Mouse (Mus musculus) C2C12 (cell line): ENCODE measurements around the gene Plxdc1.
A peak's percentile ranks its signal among the peaks of the same experiment; 100 is the strongest.

Experiments
- CEBPB ChIP-seq: IDR thresholded peaks from one replicate; pipeline ENCODE4 v1.6.1; 2011; ENCODE audit warnings: low read depth, mild to moderate bottlenecking, control low read depth, moderate library complexity
- CTCF ChIP-seq: IDR thresholded peaks from one replicate; pipeline ENCODE4 v1.5.1; 2011; ENCODE audit not compliant: control insufficient read depth, insufficient read depth, insufficient read length
- FOSL1 ChIP-seq: IDR thresholded peaks from one replicate; pipeline ENCODE4 v1.8.0; 2011; ENCODE audit warnings: mild to moderate bottlenecking, low read length; ENCODE audit not compliant: poor library complexity, insufficient read depth, severe bottlenecking
- MAX ChIP-seq: IDR thresholded peaks from one replicate; pipeline ENCODE4 v1.6.1; 2011; ENCODE audit warnings: mild to moderate bottlenecking, control low read depth
- MYOD1 ChIP-seq: IDR thresholded peaks from one replicate; pipeline ENCODE4 v1.6.1; 2011; ENCODE audit warnings: low read depth; ENCODE audit not compliant: control insufficient read depth, insufficient read length
- MYOG ChIP-seq: IDR thresholded peaks from one replicate; pipeline ENCODE4 v1.6.1; 2011; ENCODE audit not compliant: control insufficient read depth, insufficient read length; ENCODE audit errors: extremely low read depth
- USF1 ChIP-seq: IDR thresholded peaks from one replicate; pipeline ENCODE4 v1.6.1; 2011; ENCODE audit warnings: low read depth, mild to moderate bottlenecking, control low read depth, moderate library complexity

- peak; percentile 65 for TF ChIP-seq CTCF
- TF ChIP-seq MAX: no peak
- no peak for TF ChIP-seq MYOG
- TF ChIP-seq CEBPB: no peak
- TF ChIP-seq MYOD1: no peak
- TF ChIP-seq USF1: no peak
- no peak for TF ChIP-seq FOSL1
Observed at GRCm38 (mm10) chr11:98002627-98003026, 16.4 kb upstream of the Plxdc1 start.
